Mouse (Mus musculus): ENCODE results near the gene Rgs6.

- no peak for TF ChIP-seq EP300 (IDR thresholded peaks at IDR 0.05; ENCODE audit: low read depth)
- TF ChIP-seq CTCF (IDR thresholded peaks at IDR 0.05; ENCODE audit: low read depth): no peak
These were observed 489.4 kb downstream of the Rgs6 start for GRCm38 (mm10) chr12:83077486-83077885.

Measured in liver, embryonic 14.5 days (tissue).